ENCODE assay signal across 8 mouse cellular contexts in the genomic region with DNA sequence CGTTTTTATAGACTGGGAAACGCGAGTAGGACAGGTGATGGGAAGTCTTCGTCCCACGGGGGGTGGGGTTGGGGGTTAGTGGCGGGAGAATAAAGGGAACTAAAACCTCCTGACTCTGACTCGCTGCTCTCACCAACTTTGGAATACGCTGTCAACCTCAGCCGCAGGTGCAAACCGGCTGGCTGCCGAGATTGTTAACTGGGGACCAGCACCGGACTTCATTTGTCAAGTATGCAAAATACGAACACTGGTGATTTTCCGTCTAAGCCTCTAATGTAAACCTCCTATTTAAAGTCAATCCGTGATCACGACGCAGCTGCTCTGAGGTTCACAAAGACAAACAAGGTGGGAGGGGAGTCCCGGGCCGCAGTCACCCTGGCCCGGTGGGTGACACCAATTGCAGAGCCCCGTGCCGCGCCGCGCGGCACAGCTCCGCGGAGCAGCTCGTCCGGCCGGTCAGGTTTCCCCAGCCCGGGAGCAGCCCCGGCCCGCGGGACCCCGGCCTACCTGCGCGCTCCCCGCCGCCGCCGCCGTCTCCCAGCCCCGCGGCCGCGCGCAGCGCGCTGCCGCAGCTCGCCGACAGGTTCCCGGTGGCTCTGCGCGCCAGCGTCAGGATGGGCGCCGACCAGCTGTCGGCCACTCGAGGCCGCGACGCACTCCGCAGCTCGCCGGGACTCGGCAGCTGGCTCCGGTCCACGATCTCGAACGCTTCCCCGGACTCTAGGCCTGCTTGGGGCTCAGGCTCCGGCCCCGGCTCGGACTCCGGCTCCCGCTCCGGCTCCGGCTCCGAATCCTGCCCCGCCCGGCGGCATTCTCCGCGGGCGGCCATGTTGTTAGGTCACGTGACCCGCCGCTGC. TPM values are rescaled to one million over a fixed set of nuclear protein-coding genes. Genes with fewer than 3 reads are reported as not detected.
A peak's percentile ranks its signal among the peaks of the same experiment; 100 is the strongest.
DNase-seq lines count a peak whose midpoint lies in the region; ATAC-seq and TF ChIP-seq lines count a peak whose summit lies in the region.

A gene (minus strand): TSS at position 849 of the 857 bp plus-strand sequence.

- ATAC-seq in kidney, embryonic 14.5 days (ENCODE audit: low FRiP score, low TSS enrichment), result peak; percentile 89
- ATAC-seq in limb, embryonic 15.5 days (ENCODE audit: insufficient number of reproducible peaks, low FRiP score, low TSS enrichment, low read depth), result peak; percentile 77
- ATAC-seq in midbrain, postnatal 0 days (ENCODE audit: low FRiP score), result peak; percentile 82

- no peaks in the 10 kb centered on the region for H3K36me3 ChIP-seq in heart, embryonic 10.5 days
- H3K36me3 ChIP-seq in kidney, embryonic 14.5 days (ENCODE audit: control insufficient read depth, insufficient read depth, low read length), result no peaks in the 10 kb centered on the region
- no peaks in the 10 kb centered on the region for H3K36me3 ChIP-seq in limb, embryonic 15.5 days
- H3K36me3 ChIP-seq in midbrain, postnatal 0 days (ENCODE audit: insufficient read depth, low read length), result no peaks in the 10 kb centered on the region

- DNase-seq in B cell, adult 2 months, result peak; percentile 86 to 90
- DNase-seq in heart, embryonic 10.5 days (ENCODE audit: low spot score), result peak; percentile 93
- DNase-seq in midbrain, postnatal 0 days (ENCODE audit: low spot score), result peak; percentile 86
- DNase-seq in spleen, postnatal 10 days (ENCODE audit: low spot score in 2 of 2), result peak; percentile 92 to 93

- no peak for TF ChIP-seq CTCF in bone marrow macrophage, adult 2 months (IDR thresholded peaks at IDR 0.05; ENCODE audit: low read depth, low read length)
- TF ChIP-seq CTCF in embryonic fibroblast, embryonic 13.5 days (IDR thresholded peaks at IDR 0.05; ENCODE audit: borderline replicate concordance, insufficient read depth, low read length), result no peak
- no peak for TF ChIP-seq CTCF in midbrain, postnatal 0 days (IDR thresholded peaks at IDR 0.05)

- H3K27ac ChIP-seq in bone marrow macrophage, adult 2 months (ENCODE audit: insufficient read depth, low read depth, low read length), result peak within 1 kb of the TSS; percentile 90
- peak within 1 kb of the TSS; percentile 89 for H3K27ac ChIP-seq in embryonic fibroblast, embryonic 13.5 days (ENCODE audit: insufficient read depth, low read length)
- peak within 1 kb of the TSS; percentile 96 for H3K27ac ChIP-seq in heart, embryonic 10.5 days
- H3K27ac ChIP-seq in kidney, embryonic 14.5 days (ENCODE audit: low read depth, low read length), result peak within 1 kb of the TSS; percentile 96
- H3K27ac ChIP-seq in limb, embryonic 15.5 days, result peak within 1 kb of the TSS; percentile 95
- H3K27ac ChIP-seq in midbrain, postnatal 0 days (ENCODE audit: low read depth, low read length), result peak within 1 kb of the TSS; percentile 96

- H3K4me2 ChIP-seq in kidney, embryonic 14.5 days (replicated peaks; ENCODE audit: low read depth, low read length), result peak within 1 kb of the TSS; percentile 70
- H3K4me2 ChIP-seq in limb, embryonic 15.5 days, result peak within 1 kb of the TSS; percentile 61
- H3K4me2 ChIP-seq in midbrain, postnatal 0 days (ENCODE audit: low read depth, low read length, poor library complexity, severe bottlenecking), result peak within 1 kb of the TSS; percentile 51

- peaks cover 13% of the 10 kb centered on the region for H3K4me1 ChIP-seq in bone marrow macrophage, adult 2 months (ENCODE audit: control insufficient read depth, insufficient read depth, low read length)
- H3K4me1 ChIP-seq in embryonic fibroblast, embryonic 13.5 days (ENCODE audit: control insufficient read depth, insufficient read depth, low read length), result peaks cover 10% of the 10 kb centered on the region
- H3K4me1 ChIP-seq in heart, embryonic 10.5 days, result 0 out of 2 replicates have a peak, but pooled peaks cover 4% of the 10 kb centered on the region
- H3K4me1 ChIP-seq in kidney, embryonic 14.5 days (ENCODE audit: control insufficient read depth, insufficient read depth, low read length), result 0 out of 2 replicates have a peak, but pooled peaks cover 8% of the 10 kb centered on the region
- H3K4me1 ChIP-seq in limb, embryonic 15.5 days, result peaks cover 13% of the 10 kb centered on the region
- H3K4me1 ChIP-seq in midbrain, postnatal 0 days (ENCODE audit: insufficient read depth, low read length), result peaks cover 4% of the 10 kb centered on the region; the same call in 1 of the 2 replicates

- no peak for TF ChIP-seq POLR2A in bone marrow macrophage, adult 2 months (IDR thresholded peaks at IDR 0.05; ENCODE audit: borderline replicate concordance, low read depth, low read length)
- TF ChIP-seq POLR2A in embryonic fibroblast, embryonic 13.5 days (IDR thresholded peaks at IDR 0.05; ENCODE audit: low read depth, low read length), result peak; percentile 51

- peak within 1 kb of the TSS; percentile 88 for H3K9ac ChIP-seq in kidney, embryonic 14.5 days (ENCODE audit: low read depth, low read length)
- H3K9ac ChIP-seq in limb, embryonic 15.5 days, result peak within 1 kb of the TSS; percentile 84
- H3K9ac ChIP-seq in midbrain, postnatal 0 days (replicated peaks; ENCODE audit: low read length, poor library complexity, severe bottlenecking), result peak within 1 kb of the TSS; percentile 86

- under 1% methylated on average over 90 of the region's 90 CpGs for WGBS in heart, embryonic 10.5 days
- WGBS in kidney, embryonic 14.5 days, result under 1% methylated on average over 85 of the region's 90 CpGs
- under 1% methylated on average over 89 of the region's 90 CpGs for WGBS in limb, embryonic 15.5 days
- under 1% methylated on average over 63 of the region's 90 CpGs for WGBS in midbrain, postnatal 0 days

- no peaks in the 10 kb centered on the region for H3K9me3 ChIP-seq in heart, embryonic 10.5 days
- no peaks in the 10 kb centered on the region for H3K9me3 ChIP-seq in kidney, embryonic 14.5 days (ENCODE audit: control insufficient read depth, low read length)
- H3K9me3 ChIP-seq in limb, embryonic 15.5 days, result no peaks in the 10 kb centered on the region
- H3K9me3 ChIP-seq in midbrain, postnatal 0 days (ENCODE audit: low read length), result no peaks in the 10 kb centered on the region

- H3K4me3 ChIP-seq in bone marrow macrophage, adult 2 months (ENCODE audit: insufficient read depth, low read length), result peak within 1 kb of the TSS; percentile 84
- H3K4me3 ChIP-seq in embryonic fibroblast, embryonic 13.5 days (ENCODE audit: insufficient read depth, low read length), result peak within 1 kb of the TSS; percentile 75
- peak within 1 kb of the TSS; percentile 73 for H3K4me3 ChIP-seq in heart, embryonic 10.5 days
- peak within 1 kb of the TSS; percentile 79 for H3K4me3 ChIP-seq in kidney, embryonic 14.5 days (ENCODE audit: low read length)
- peak within 1 kb of the TSS; percentile 91 for H3K4me3 ChIP-seq in limb, embryonic 15.5 days
- H3K4me3 ChIP-seq in midbrain, postnatal 0 days (ENCODE audit: low read depth, low read length), result peak within 1 kb of the TSS; percentile 81

- H3K27me3 ChIP-seq in heart, embryonic 10.5 days (ENCODE audit: insufficient read depth, poor library complexity, severe bottlenecking), result peaks cover 4% of the 10 kb centered on the region; the same call in 1 of the 2 replicates
- no peaks in the 10 kb centered on the region for H3K27me3 ChIP-seq in kidney, embryonic 14.5 days (ENCODE audit: control insufficient read depth, insufficient read depth, low read length)
- no peaks in the 10 kb centered on the region for H3K27me3 ChIP-seq in limb, embryonic 15.5 days
- no peaks in the 10 kb centered on the region for H3K27me3 ChIP-seq in midbrain, postnatal 0 days (ENCODE audit: insufficient read depth, low read length)

RNA-seq across cellular contexts. Expression of the gene that starts here (rescaled TPM):
- polyA plus RNA-seq in bone marrow macrophage, adult 2 months (2012; ENCODE audit: insufficient read depth, insufficient read length, missing spikeins), result 38.7 and 42.3 TPM in 2 replicates
- polyA plus RNA-seq in embryonic fibroblast, embryonic 13.5 days (2011; ENCODE audit: insufficient read length, low read depth, missing spikeins), result 19.3 and 19.8 TPM in 2 replicates
- 16.6 and 18.3 TPM in 2 replicates for polyA plus RNA-seq in heart, embryonic 10.5 days (2016; fragmentation: Nextera tagmentation; extraction: Ambion mirVana)
- polyA plus RNA-seq in kidney, embryonic 14.5 days (2014; fragmentation: Nextera tagmentation; extraction: Ambion mirVana), result 20.8 and 29.3 TPM in 2 replicates
- polyA plus RNA-seq in limb, embryonic 15.5 days (2015; fragmentation: Nextera tagmentation; extraction: Ambion mirVana), result 23.5 and 24.3 TPM in 2 replicates
- total RNA-seq in midbrain, postnatal 0 days (2014; rRNA removed), result 11.3 and 21.8 TPM in 2 replicates
- 19.9 and 20.6 TPM in 2 replicates for polyA plus RNA-seq in midbrain, postnatal 0 days (2015; fragmentation: Nextera tagmentation; extraction: Ambion mirVana)

Comparison
In these comparisons a context has a peak if more than half of its experiments do, and no peak if none do; other contexts are left out.
1. Peak in every context shown above with its lines: DNase-seq, ATAC-seq, H3K4me3 ChIP-seq and H3K27ac ChIP-seq.